Mouse (Mus musculus) MEL (cell line): ENCODE results near the gene Ncf2. TPM values are rescaled to one million over a fixed set of nuclear protein-coding genes. Genes with fewer than 3 reads are reported as not detected.

Experiments
- DNase-seq: peaks from one replicate; pipeline ENCODE4 v3.0.0; 2011; ENCODE audit warnings: low read depth, low spot score
- H3K27ac ChIP-seq: 2 replicates; pipeline ENCODE4 v1.5.1; 2012; ENCODE audit warnings: low read depth, mild to moderate bottlenecking, control low read depth, low read length, moderate library complexity; ENCODE audit not compliant: control insufficient read depth
- H3K27me3 ChIP-seq, 2 experiments: fragments of 150-350 bp in 1 of 2; sonication (generic) in 1 of 2; 2 replicates each; pipeline ENCODE4 v1.6.1; 2012; ENCODE audit warnings: low read length in 2 of 2, mild to moderate bottlenecking in 2 of 2, improper control_type of control experiment in 1 of 2, moderate library complexity in 1 of 2; ENCODE audit not compliant: insufficient read depth in 2 of 2, control insufficient read depth in 1 of 2
- H3K36me3 ChIP-seq, 2 experiments: 2 replicates each; pipeline ENCODE4 v1.6.1; 2012 to 2014; ENCODE audit warnings: low read length in 2 of 2, improper control_type of control experiment in 1 of 2, inconsistent platforms in 1 of 2, mild to moderate bottlenecking in 1 of 2; ENCODE audit not compliant: insufficient read depth in 2 of 2, control insufficient read depth in 1 of 2
- H3K4me1 ChIP-seq, 2 experiments: fragments of 150-350 bp in 1 of 2; sonication (generic) in 1 of 2; 2 replicates each; pipeline ENCODE4 v1.6.1; 2012; ENCODE audit warnings: low read length in 2 of 2, improper control_type of control experiment in 1 of 2, mild to moderate bottlenecking in 1 of 2; ENCODE audit not compliant: insufficient read depth in 2 of 2, control insufficient read depth in 1 of 2
- H3K4me3 ChIP-seq, 2 experiments: fragments of 150-350 bp in 1 of 2; sonication (generic) in 1 of 2; 2 replicates each; pipeline ENCODE4 v1.5.1; 2012; ENCODE audit warnings: low read depth in 2 of 2, low read length in 2 of 2, mild to moderate bottlenecking in 2 of 2, moderate library complexity in 2 of 2, control low read depth in 1 of 2, improper control_type of control experiment in 1 of 2; ENCODE audit not compliant: control insufficient read depth in 1 of 2, insufficient read depth in 1 of 2
- H3K79me2 ChIP-seq: 2 replicates; pipeline ENCODE4 v1.6.1; 2012; ENCODE audit warnings: mild to moderate bottlenecking, low read length, moderate library complexity; ENCODE audit not compliant: control insufficient read depth, poor library complexity, insufficient read depth
- H3K9ac ChIP-seq: 2 replicates; pipeline ENCODE4 v1.6.1; 2012; ENCODE audit warnings: low read depth, mild to moderate bottlenecking, control low read depth, low read length, moderate library complexity; ENCODE audit not compliant: control insufficient read depth, poor library complexity, severe bottlenecking
- H3K9me3 ChIP-seq: fragments of 150-350 bp; sonication (generic); replicated peaks from 2 replicates; pipeline ENCODE4 v1.6.1; 2012; ENCODE audit warnings: mild to moderate bottlenecking, low read length, improper control_type of control experiment, moderate library complexity; ENCODE audit not compliant: insufficient read depth
- BHLHE40 ChIP-seq: IDR thresholded peaks from 2 replicates; pipeline ENCODE4 v1.6.1; 2012; ENCODE audit warnings: low read depth, mild to moderate bottlenecking, inconsistent platforms, low read length, improper control_type of control experiment, borderline replicate concordance
- CHD1 ChIP-seq: IDR thresholded peaks from 2 replicates; pipeline ENCODE4 v1.6.1; 2012; ENCODE audit warnings: low read depth, mild to moderate bottlenecking, inconsistent platforms, low read length, improper control_type of control experiment
- CHD2 ChIP-seq: IDR thresholded peaks from 2 replicates; pipeline ENCODE4 v1.6.1; 2011; ENCODE audit warnings: low read length, improper control_type of control experiment
- CTCF ChIP-seq, 3 experiments: IDR thresholded peaks in 2 of 3; conservative IDR thresholded peaks in 1 of 3; 2 replicates each; pipeline ENCODE4 v1.5.1; 2011 to 2012; ENCODE audit warnings: low read length in 3 of 3, low read depth in 2 of 3, mild to moderate bottlenecking in 2 of 3, improper control_type of control experiment in 1 of 3, inconsistent platforms in 1 of 3, mixed read lengths in 1 of 3, moderate library complexity in 1 of 3; ENCODE audit not compliant: control insufficient read depth in 1 of 3, insufficient read depth in 1 of 3, poor library complexity in 1 of 3, severe bottlenecking in 1 of 3
- E2F4 ChIP-seq: IDR thresholded peaks from 2 replicates; pipeline ENCODE4 v1.6.1; 2011; ENCODE audit warnings: low read depth, low read length, improper control_type of control experiment, borderline replicate concordance
- ELF1 ChIP-seq: IDR thresholded peaks from 2 replicates; pipeline ENCODE4 v1.6.1; 2014; ENCODE audit warnings: low read depth, mild to moderate bottlenecking, inconsistent platforms, low read length, improper control_type of control experiment, moderate library complexity
- GABPA ChIP-seq: IDR thresholded peaks from 2 replicates; pipeline ENCODE4 v1.6.1; 2012; ENCODE audit warnings: low read depth, mild to moderate bottlenecking, inconsistent platforms, low read length, improper control_type of control experiment, moderate library complexity
- GATA1 ChIP-seq: IDR thresholded peaks from 2 replicates; pipeline ENCODE4 v1.6.1; 2011; ENCODE audit warnings: low read depth, low read length, improper control_type of control experiment
- HCFC1 ChIP-seq: IDR thresholded peaks from 2 replicates; pipeline ENCODE4 v1.6.1; 2012; ENCODE audit warnings: low read depth, mild to moderate bottlenecking, inconsistent platforms, low read length, improper control_type of control experiment, moderate library complexity
- JUND ChIP-seq: IDR thresholded peaks from 2 replicates; pipeline ENCODE4 v1.6.1; 2011; ENCODE audit warnings: low read depth, mild to moderate bottlenecking, improper control_type of control experiment, low read length
- KAT2A ChIP-seq: conservative IDR thresholded peaks from 2 replicates; pipeline ENCODE4 v1.6.1; 2012; ENCODE audit warnings: low read depth, low read length, improper control_type of control experiment, inconsistent platforms
- MAZ ChIP-seq: IDR thresholded peaks from 2 replicates; pipeline ENCODE4 v1.6.1; 2012; ENCODE audit warnings: low read depth, mild to moderate bottlenecking, inconsistent platforms, low read length, improper control_type of control experiment
- MEF2A ChIP-seq: IDR thresholded peaks from 2 replicates; pipeline ENCODE4 v1.6.1; 2014; ENCODE audit warnings: low read depth, mild to moderate bottlenecking, inconsistent platforms, low read length, improper control_type of control experiment; ENCODE audit not compliant: poor library complexity, insufficient replicate concordance, severe bottlenecking; ENCODE audit errors: extremely low read depth
- MXI1 ChIP-seq: IDR thresholded peaks from 2 replicates; pipeline ENCODE4 v1.6.1; 2011; ENCODE audit warnings: mild to moderate bottlenecking, low read depth, low read length, improper control_type of control experiment
- MYB ChIP-seq: IDR thresholded peaks from 2 replicates; pipeline ENCODE4 v1.6.1; 2011; ENCODE audit warnings: mild to moderate bottlenecking, low read depth, low read length, improper control_type of control experiment
- NELFE ChIP-seq: IDR thresholded peaks from 2 replicates; pipeline ENCODE4 v1.6.1; 2011; ENCODE audit warnings: low read depth, low read length, improper control_type of control experiment
- NRF1 ChIP-seq: IDR thresholded peaks from 2 replicates; pipeline ENCODE4 v1.6.1; 2014; ENCODE audit warnings: low read depth, mild to moderate bottlenecking, inconsistent platforms, low read length, improper control_type of control experiment, moderate library complexity; ENCODE audit not compliant: poor library complexity, insufficient read depth, severe bottlenecking
- POLR2A ChIP-seq, 2 experiments: IDR thresholded peaks; 2 replicates each; pipeline ENCODE4 v1.6.1; 2011 to 2012; ENCODE audit warnings: low read length in 2 of 2, mild to moderate bottlenecking in 2 of 2, control low read depth in 1 of 2, improper control_type of control experiment in 1 of 2, low read depth in 1 of 2, moderate library complexity in 1 of 2; ENCODE audit not compliant: control insufficient read depth in 1 of 2, insufficient read depth in 1 of 2, poor library complexity in 1 of 2
- RAD21 ChIP-seq: IDR thresholded peaks from 2 replicates; pipeline ENCODE4 v1.6.1; 2011; ENCODE audit warnings: mild to moderate bottlenecking, low read depth, low read length, improper control_type of control experiment
- RCOR1 ChIP-seq: IDR thresholded peaks from 2 replicates; pipeline ENCODE4 v1.6.1; 2012; ENCODE audit warnings: low read depth, mild to moderate bottlenecking, inconsistent platforms, low read length, improper control_type of control experiment
- SMC3 ChIP-seq: IDR thresholded peaks from 2 replicates; pipeline ENCODE4 v1.6.1; 2011; ENCODE audit warnings: low read depth, low read length, improper control_type of control experiment
- TAL1 ChIP-seq: IDR thresholded peaks from 2 replicates; pipeline ENCODE4 v1.6.1; 2012; ENCODE audit warnings: mild to moderate bottlenecking, inconsistent platforms, low read length, moderate library complexity, mixed read lengths
- TCF12 ChIP-seq: IDR thresholded peaks from 2 replicates; pipeline ENCODE4 v1.6.1; 2014; ENCODE audit warnings: low read depth, mild to moderate bottlenecking, inconsistent platforms, low read length, improper control_type of control experiment, moderate library complexity
- UBTF ChIP-seq: IDR thresholded peaks from 2 replicates; pipeline ENCODE4 v1.6.1; 2012; ENCODE audit warnings: low read depth, mild to moderate bottlenecking, inconsistent platforms, low read length, improper control_type of control experiment, moderate library complexity, borderline replicate concordance; ENCODE audit not compliant: insufficient read depth
- USF1 ChIP-seq: IDR thresholded peaks from 2 replicates; pipeline ENCODE4 v1.6.1; 2014; ENCODE audit warnings: low read depth, mild to moderate bottlenecking, inconsistent platforms, low read length, improper control_type of control experiment, moderate library complexity
- USF2 ChIP-seq, 2 experiments: IDR thresholded peaks; 2 replicates each; pipeline ENCODE4 v1.6.1; 2011 to 2012; ENCODE audit warnings: improper control_type of control experiment in 2 of 2, low read length in 2 of 2, borderline replicate concordance in 1 of 2, inconsistent platforms in 1 of 2, low read depth in 1 of 2, mild to moderate bottlenecking in 1 of 2; ENCODE audit not compliant: insufficient read depth in 1 of 2
- ZMIZ1 ChIP-seq: IDR thresholded peaks from 2 replicates; pipeline ENCODE4 v1.6.1; 2012; ENCODE audit warnings: low read depth, mild to moderate bottlenecking, inconsistent platforms, low read length, improper control_type of control experiment, moderate library complexity
- ZNF384 ChIP-seq: IDR thresholded peaks from 2 replicates; pipeline ENCODE4 v1.6.1; 2012; ENCODE audit warnings: low read depth, mild to moderate bottlenecking, inconsistent platforms, low read length, improper control_type of control experiment
- polyA plus RNA-seq, 2 experiments: library from polyadenylated mRNA; stranded (reverse) in 1 of 2; unstranded in 1 of 2; fragments of >175 nt in 1 of 2; fragments of >200 nt in 1 of 2; gene quantifications; 2 replicates each; pipeline versions ENCODE4 v1.2.1 to v1.2.4; 2012; ENCODE audit warnings: low replicate concordance in 2 of 2, low read depth in 1 of 2; ENCODE audit not compliant: insufficient read length in 2 of 2, insufficient read depth in 1 of 2, missing spikeins in 1 of 2
- total RNA-seq: library from RNA; depleted of rRNA; stranded (reverse); fragments of 300-350 nt; gene quantifications from 2 replicates; pipeline ENCODE4 v1.2.3, GENCODE M21; 2012

Gene Ncf2
- total and polyA plus RNA-seq, 3 experiments: 41.8 to 49.2 TPM; not detected in 1

GRCm38 (mm10) chr1:152793495-152794130 lies 6.4 kb upstream of the Ncf2 start:
- H3K79me2 ChIP-seq: no peaks in the 10 kb centered on the region
- TF ChIP-seq TAL1 (no peak), USF1 (no peak), CTCF (IDR thresholded peaks at IDR 0.05 in 2 of 3, conservative IDR thresholded peaks at IDR 0.05 in 1 of 3; ENCODE audit: control insufficient read depth in 1 of 3, insufficient read depth in 1 of 3, low read depth in 2 of 3, low read length in 3 of 3, poor library complexity in 1 of 3, severe bottlenecking in 1 of 3) (no peak), ZNF384 (no peak), CHD1 (no peak), SMC3 (no peak), ZMIZ1 (no peak), NELFE (no peak), RCOR1 (no peak), E2F4 (no peak), TCF12 (no peak), RAD21 (no peak), MEF2A (no peak), BHLHE40 (no peak), MYB (no peak), GATA1 (no peak), JUND (no peak), MXI1 (no peak), USF2 (IDR thresholded peaks at IDR 0.05; ENCODE audit: borderline replicate concordance in 1 of 2, insufficient read depth in 1 of 2, low read depth in 1 of 2, low read length in 2 of 2) (no peak)
- H3K9me3 ChIP-seq: no peaks in the 10 kb centered on the region
- H3K4me3 ChIP-seq: no peak overlapping the region
- peak overlapping the region; percentile 7; the same call in 1 of the 2 replicates for H3K27ac ChIP-seq
- DNase-seq: no peak
- H3K4me1 ChIP-seq: peaks cover 22 to 53% of the 10 kb centered on the region in 2 experiments
- H3K36me3 ChIP-seq: peaks cover 0 to 36% of the 10 kb centered on the region in 2 experiments; a peak in 2 of 4 replicates
- no peaks in the 10 kb centered on the region for H3K27me3 ChIP-seq
- H3K9ac ChIP-seq: no peak overlapping the region

DNA sequence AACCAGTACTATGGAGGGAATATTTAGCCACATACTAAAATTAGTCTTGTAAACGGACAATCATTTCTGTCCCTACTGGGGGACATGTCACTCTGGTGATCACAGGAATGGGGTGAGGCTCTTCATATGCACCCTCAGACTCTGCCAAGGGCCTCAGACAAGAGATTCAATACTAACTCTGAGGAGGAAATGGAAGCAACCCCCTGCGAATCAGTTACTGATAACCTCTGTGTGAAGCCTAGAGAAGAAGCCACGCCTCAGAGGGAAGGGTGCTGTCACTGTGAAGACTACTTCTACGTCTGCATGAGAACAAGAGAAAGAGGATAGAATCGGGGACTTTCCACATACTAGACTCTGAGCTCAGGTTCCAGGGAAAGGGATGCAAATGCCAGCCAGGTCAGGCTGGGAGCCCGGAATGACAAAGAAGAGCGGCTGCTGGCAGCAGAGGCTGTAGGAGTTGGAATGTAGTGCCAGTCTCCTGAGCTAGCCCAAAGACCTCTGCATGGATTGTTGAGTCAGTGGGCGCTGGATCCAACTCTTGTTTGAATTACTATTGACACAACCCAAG lies 4.2 kb upstream of the Ncf2 start:
- Histone ChIP-seq H3K4me1 (peaks cover 26 to 61% of the 10 kb centered on the region in 2 experiments), H3K27ac (peak overlapping the region; percentile 73), H3K4me3 (peak overlapping the region; percentile 13 to 21; a peak in 2 of 4 replicates), H3K79me2 (no peaks in the 10 kb centered on the region), H3K9ac (peak overlapping the region; percentile 58), H3K9me3 (no peaks in the 10 kb centered on the region), H3K27me3 (no peaks in the 10 kb centered on the region), H3K36me3 (peaks cover 0 to 36% of the 10 kb centered on the region in 2 experiments; a peak in 2 of 4 replicates)
- DNase-seq: peak; percentile 88
- TF ChIP-seq KAT2A (no peak), UBTF (no peak), MEF2A (no peak), CHD1 (no peak), USF2 (IDR thresholded peaks at IDR 0.05; ENCODE audit: borderline replicate concordance in 1 of 2, insufficient read depth in 1 of 2, low read depth in 1 of 2, low read length in 2 of 2) (no peak), HCFC1 (peak; percentile 52; the same call in 1 of the 2 replicates), NRF1 (no peak), SMC3 (no peak), GATA1 (peak; percentile 85), POLR2A (IDR thresholded peaks at IDR 0.05; ENCODE audit: control insufficient read depth in 1 of 2, insufficient read depth in 1 of 2, low read depth in 1 of 2, low read length in 2 of 2, poor library complexity in 1 of 2) (peak in 1 of 2 experiments; percentile 31; a peak in 1 of 4 replicates), JUND (no peak), CHD2 (no peak), TAL1 (no peak), GABPA (no peak), ELF1 (0 out of 2 replicates have a peak, but pooled peaks have one; percentile 35), NELFE (no peak), MAZ (no peak)
